Mouse (Mus musculus): ENCODE measurements at regions not wholly inside any gene's neighbourhood (a gene's known extent, or its start where the extent isn't known, plus 50 kb on each side); places are given as distances from the start of the nearest gene placed in this dataset.

DNA sequence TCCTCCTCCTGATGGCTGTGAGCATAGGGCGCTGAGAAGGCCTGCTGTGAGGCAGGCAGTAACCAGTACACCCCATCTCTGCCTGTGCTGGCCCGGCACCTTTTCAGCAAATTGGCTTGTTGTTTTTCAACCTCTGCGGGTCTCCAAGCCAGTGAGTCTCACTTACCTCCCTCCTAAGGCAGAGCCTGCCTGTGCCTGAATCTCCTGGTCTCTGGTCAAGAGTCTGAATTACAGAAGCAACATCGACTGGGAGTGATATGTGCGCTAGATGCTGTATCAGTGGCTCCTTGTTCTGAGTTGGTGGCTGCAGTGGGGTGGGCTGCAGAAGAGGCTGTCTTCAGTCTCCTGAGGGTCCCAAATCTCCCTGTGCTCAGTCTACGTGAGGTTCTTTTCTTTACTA lies 174.0 kb upstream of the Rapgef5 start:
- TF ChIP-seq POLR2A (IDR thresholded peaks at IDR 0.05; ENCODE audit: insufficient read depth, low read length) (no peak), CTCF (IDR thresholded peaks at IDR 0.05; ENCODE audit: low read depth, low read length) (no peak), EP300 (IDR thresholded peaks at IDR 0.05; ENCODE audit: insufficient read depth, low read depth, low read length) (no peak)

All from ES-Bruce4 (cell line).